ENCODE assay signal across 8 mouse cellular contexts in genomic region chr16:91646681-91647419, GRCm38 (mm10). TPM values are rescaled to one million over a fixed set of nuclear protein-coding genes. Genes with fewer than 3 reads are reported as not detected.
DNase-seq lines count a peak whose midpoint lies in the region; ATAC-seq lines count a peak whose summit lies in the region.

TSS of gene Gart (minus strand) at chr16:91646952.

- H3K36me3 ChIP-seq in megakaryocyte, embryonic 14.5 days (replicated peaks; ENCODE audit: low read length): peaks cover 31% of the 10 kb centered on the region

- no peaks in the 10 kb centered on the region for H3K27me3 ChIP-seq in megakaryocyte, embryonic 14.5 days (replicated peaks)

- DNase-seq in ZHBTc4 (ENCODE audit: low read depth, low spot score): peak; percentile 97
- peak; percentile 90 to 92 for DNase-seq in gastrocnemius, adult 8-10 months (ENCODE audit: low spot score in 2 of 2)
- DNase-seq in hindlimb bud, embryonic 11.5 days (ENCODE audit: extremely low spot score, low read depth, low spot score): peak; percentile 41
- DNase-seq in left cerebral cortex, adult 8-10 months (ENCODE audit: low spot score in 2 of 2): peak; percentile 84 to 92
- DNase-seq in right cerebral cortex, postnatal 10 days (ENCODE audit: low spot score in 2 of 2): peak; percentile 95
- peak; percentile 92 to 95 for DNase-seq in urinary bladder, postnatal 36 days (ENCODE audit: low spot score in 2 of 2)

- ATAC-seq in common myeloid progenitor, adult 5-6 weeks (replicated peaks; ENCODE audit: low read depth, poor library complexity, severe bottlenecking): peak; percentile 72

- H3K9me3 ChIP-seq in megakaryocyte, embryonic 14.5 days: no peaks in the 10 kb centered on the region

- peak within 1 kb of the TSS; percentile 96 for H3K4me3 ChIP-seq in megakaryocyte, embryonic 14.5 days (replicated peaks)

- peaks cover 35% of the 10 kb centered on the region for H3K4me1 ChIP-seq in megakaryocyte, embryonic 14.5 days

RNA-seq across cellular contexts. Expression of gene Gart, which starts in this region (rescaled TPM):
- 233 and 304 TPM in 2 replicates for total RNA-seq in common myeloid progenitor, adult 5-6 weeks (2017)
- 10 to 100 TPM; 59.7 to 64.2 (median 61.5) TPM for total RNA-seq in gastrocnemius, adult 8-10 months (2022)
- total RNA-seq in left cerebral cortex, adult 8-10 months (2022): 10 to 100 TPM; 50.3 to 59.8 (median 55.9) TPM
- polyA plus RNA-seq in megakaryocyte, embryonic 14.5 days (2012; ENCODE audit: insufficient read depth, low replicate concordance): 26.0 and 173 TPM in 2 replicates

Comparison
In these comparisons a context has a peak if more than half of its experiments do, and no peak if none do; other contexts are left out.
1. Peak in every context shown above with its lines: DNase-seq, ATAC-seq and H3K4me3 ChIP-seq.
2. DNase-seq: peak in every context shown above with its lines; median percentile 97 in ZHBTc4; 95 in right cerebral cortex, postnatal 10 days; 94 in urinary bladder, postnatal 36 days; 91 in gastrocnemius, adult 8-10 months; 88 in left cerebral cortex, adult 8-10 months; 41 in hindlimb bud, embryonic 11.5 days.